Mouse (Mus musculus) intestine, postnatal 0 days (tissue): Measurements from ENCODE around the gene Gm9999. TPM values are rescaled to one million over a fixed set of nuclear protein-coding genes. Genes with fewer than 3 reads are reported as not detected.
A peak's percentile ranks its signal among the peaks of the same experiment; 100 is the strongest.

ENCODE experiments used
- ATAC-seq: fragments of 200-750 bp; cut with Nextera tagmentation; 2 replicates; pipeline ENCODE4 v1.8.0; 2017; ENCODE audit warnings: mild to moderate bottlenecking, moderate TSS enrichment, moderate library complexity
- H3K27ac ChIP-seq: fragments of 300-500 bp; sonication (generic); 2 replicates; pipeline ENCODE4 v1.5.1; 2014; ENCODE audit warnings: mild to moderate bottlenecking, low read depth, low read length, moderate library complexity
- H3K27me3 ChIP-seq: fragments of 300-500 bp; sonication (generic); replicated peaks from 2 replicates; pipeline ENCODE4 v1.6.1; 2014; ENCODE audit warnings: low read length, mixed read lengths; ENCODE audit not compliant: control insufficient read depth, insufficient read depth
- H3K36me3 ChIP-seq: fragments of 300-500 bp; sonication (generic); 2 replicates; pipeline ENCODE4 v1.6.1; 2014; ENCODE audit warnings: mild to moderate bottlenecking, moderate library complexity; ENCODE audit not compliant: control insufficient read depth, insufficient read depth
- H3K4me1 ChIP-seq: fragments of 300-500 bp; sonication (generic); replicated peaks from 2 replicates; pipeline ENCODE4 v1.6.1; 2014; ENCODE audit warnings: antibody characterized with exemption, low read length, mixed read lengths; ENCODE audit not compliant: control insufficient read depth, insufficient read depth
- H3K4me2 ChIP-seq: fragments of 300-500 bp; sonication (generic); replicated peaks from 2 replicates; pipeline ENCODE4 v1.6.1; 2014; ENCODE audit warnings: low read depth, mild to moderate bottlenecking, moderate library complexity
- H3K4me3 ChIP-seq: fragments of 300-500 bp; sonication (generic); 2 replicates; pipeline ENCODE4 v1.5.1; 2014; ENCODE audit warnings: low read depth, low read length
- H3K9ac ChIP-seq: fragments of 300-500 bp; sonication (generic); 2 replicates; pipeline ENCODE4 v1.6.1; 2014; ENCODE audit warnings: mild to moderate bottlenecking, low read depth, low read length
- H3K9me3 ChIP-seq: fragments of 300-500 bp; sonication (generic); 2 replicates; pipeline ENCODE4 v1.6.1; 2016; ENCODE audit warnings: mixed run types; ENCODE audit not compliant: control insufficient read depth
- CTCF ChIP-seq: sonication (generic); IDR thresholded peaks from 2 replicates; pipeline ENCODE4 v1.5.1; 2016; ENCODE audit warnings: low read depth, mild to moderate bottlenecking, control low read depth, antibody characterized with exemption, moderate library complexity
- WGBS: fragments of 180-500 bp; shearing (Covaris S2); extraction: QIAGEN DNeasy Blood & Tissue Kit; methylation state at CpG from one replicate; pipeline ENCODE4 v1.1.7; 2014; 5-methylcytosine and 5-hydroxymethylcytosine counted together
- polyA plus RNA-seq: library from polyadenylated mRNA; unstranded; fragments of >200 nt; fragmentation: Nextera tagmentation; extraction: Ambion mirVana; gene quantifications from 2 replicates; pipeline ENCODE4 v1.2.1, GENCODE M21; 2015

Gene Gm9999
- polyA plus RNA-seq, 1 experiment from 2014 or later: not detected

- peak; percentile 95 for ATAC-seq
- Histone ChIP-seq H3K36me3 (no peaks in the 10 kb centered on the region), H3K4me2 (peak within 1 kb of the TSS; percentile 74), H3K4me1 (no peaks in the 10 kb centered on the region), H3K27me3 (no peaks in the 10 kb centered on the region), H3K9ac (peak within 1 kb of the TSS; percentile 72), H3K27ac (peak within 1 kb of the TSS; percentile 98), H3K4me3 (peak within 1 kb of the TSS; percentile 82), H3K9me3 (no peaks in the 10 kb centered on the region)
- TF ChIP-seq CTCF: no peak
- WGBS: 1% methylated on average over 57 of the region's 57 CpGs
Observed at GRCm38 (mm10) chr7:47008168-47008993, 25.0 kb downstream of the Gm9999 start, which contains the start of gene Spty2d1. Spty2d1 (minus strand) TSS chr7:47008411.

- Histone ChIP-seq H3K9ac (no peak overlapping the region), H3K4me3 (no peak overlapping the region), H3K27ac (no peak overlapping the region), H3K4me1 (peaks cover 6% of the 10 kb centered on the region), H3K4me2 (no peak overlapping the region), H3K27me3 (no peaks in the 10 kb centered on the region), H3K9me3 (no peaks in the 10 kb centered on the region), H3K36me3 (no peaks in the 10 kb centered on the region)
- ATAC-seq: no peak
- 34% methylated on average over 9 of the region's 9 CpGs for WGBS
- no peak for TF ChIP-seq CTCF
Observed at GRCm38 (mm10) chr7:47013131-47013767, 29.9 kb downstream of the Gm9999 start.

DNA sequence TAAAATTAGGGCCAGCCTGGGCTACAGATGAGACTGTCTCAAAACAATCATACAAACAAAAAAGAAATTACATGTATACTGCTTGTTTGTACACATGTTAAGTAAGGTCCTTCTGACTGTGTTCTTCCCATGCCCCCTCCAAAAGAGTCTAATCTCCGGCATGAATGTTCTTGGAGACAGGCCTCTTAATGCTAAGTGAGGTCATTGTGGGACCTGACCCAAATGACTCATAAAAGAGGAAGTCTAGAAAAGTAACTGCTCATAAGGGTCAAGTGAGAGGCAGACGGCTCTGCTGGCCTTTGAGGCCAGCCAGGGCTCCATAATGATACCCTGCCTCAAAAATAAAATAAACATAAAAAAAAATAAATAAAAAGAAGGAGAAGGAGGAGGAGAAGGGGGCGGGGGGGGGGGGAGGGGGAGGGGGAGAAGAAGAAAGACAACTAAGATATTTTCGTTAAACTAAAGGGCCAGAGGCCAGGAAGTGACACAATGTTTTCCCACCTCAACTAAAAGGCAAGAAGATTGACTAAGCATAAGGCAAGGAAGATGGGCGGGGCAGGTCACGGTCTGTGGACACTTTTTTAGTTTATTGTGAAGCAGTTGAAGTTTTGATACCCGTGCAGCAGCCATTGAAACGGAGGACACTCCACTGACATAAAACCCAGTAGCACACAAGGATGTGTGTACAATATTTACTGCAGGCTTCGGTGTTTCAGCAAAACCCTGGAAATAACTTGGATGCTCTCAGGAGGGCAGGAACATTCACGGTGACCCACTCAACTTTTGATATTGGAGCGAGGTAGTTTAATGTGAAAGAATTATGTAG, 31.4 kb downstream of the Gm9999 start:
- no peak for ATAC-seq
- TF ChIP-seq CTCF: no peak
- no peak overlapping the region for H3K9ac ChIP-seq
- H3K4me1 ChIP-seq: peaks cover 6% of the 10 kb centered on the region
- no peak overlapping the region for H3K4me3 ChIP-seq
- H3K36me3 ChIP-seq: no peaks in the 10 kb centered on the region
- 48% methylated on average over 10 of the region's 11 CpGs for WGBS
- H3K27me3 ChIP-seq: no peaks in the 10 kb centered on the region
- no peak overlapping the region for H3K4me2 ChIP-seq
- no peaks in the 10 kb centered on the region for H3K9me3 ChIP-seq
- peak overlapping the region; percentile 46 for H3K27ac ChIP-seq

DNA sequence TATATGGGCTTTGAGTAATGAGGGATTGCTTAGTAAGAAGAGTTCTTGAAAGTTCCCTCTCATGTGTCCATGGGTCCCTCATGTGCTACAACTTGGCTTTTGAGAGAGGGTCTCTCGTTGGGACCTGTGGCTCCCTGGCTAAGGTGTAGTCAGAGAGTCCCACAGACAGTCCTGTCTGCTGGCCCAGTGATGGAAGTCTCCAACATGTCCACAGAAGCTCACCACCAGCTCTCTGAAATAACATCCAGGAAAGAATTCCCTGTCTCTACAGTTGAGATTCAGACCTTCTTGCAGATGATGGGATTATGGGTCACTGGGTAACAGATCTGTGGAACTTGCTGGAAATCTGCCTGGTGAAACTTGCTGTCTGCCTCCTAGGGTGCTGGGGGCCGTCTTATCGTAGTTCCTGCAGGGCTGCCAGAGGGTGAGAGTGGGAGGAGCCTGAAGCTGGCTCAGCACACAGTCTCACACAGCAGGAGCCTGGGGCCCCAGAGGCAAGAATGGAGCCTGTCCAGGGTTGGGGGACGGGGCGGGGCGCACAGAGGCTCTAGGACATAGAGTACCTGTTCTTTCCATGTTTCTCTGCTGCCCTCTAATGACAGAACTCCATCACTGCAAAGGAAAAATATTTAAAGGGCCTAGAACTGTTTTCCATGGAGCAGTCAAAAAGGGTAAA, 32.1 kb downstream of the Gm9999 start:
- no peaks in the 10 kb centered on the region for H3K9me3 ChIP-seq
- H3K4me1 ChIP-seq: peaks cover 6% of the 10 kb centered on the region
- H3K36me3 ChIP-seq: no peaks in the 10 kb centered on the region
- H3K4me3 ChIP-seq: no peak overlapping the region
- peak overlapping the region; percentile 47 for H3K4me2 ChIP-seq
- 7% methylated on average over 6 of the region's 6 CpGs for WGBS
- peak; percentile 97 for ATAC-seq
- peak overlapping the region; percentile 46 for H3K27ac ChIP-seq
- no peaks in the 10 kb centered on the region for H3K27me3 ChIP-seq
- H3K9ac ChIP-seq: no peak overlapping the region
- peak; percentile 84 for TF ChIP-seq CTCF

- Histone ChIP-seq H3K36me3 (no peaks in the 10 kb centered on the region), H3K4me2 (no peak overlapping the region), H3K9me3 (no peaks in the 10 kb centered on the region), H3K9ac (no peak overlapping the region), H3K4me1 (peaks cover 6% of the 10 kb centered on the region), H3K27me3 (no peaks in the 10 kb centered on the region), H3K4me3 (no peak overlapping the region), H3K27ac (no peak overlapping the region)
- ATAC-seq: no peak
- TF ChIP-seq CTCF: no peak
- WGBS: 77% methylated on average over 3 of the region's 3 CpGs
Observed at GRCm38 (mm10) chr7:47016602-47017001, 33.2 kb downstream of the Gm9999 start.
